Mouse (Mus musculus) ES-E14 (cell line): ENCODE measurements around the gene Pla2g4a.

Experiments used
- CHD2 ChIP-seq: IDR thresholded peaks from 2 replicates; pipeline ENCODE4 v1.6.1; 2014; ENCODE audit warnings: mild to moderate bottlenecking, low read depth, low read length, inconsistent platforms
- HCFC1 ChIP-seq: IDR thresholded peaks from 2 replicates; pipeline ENCODE4 v1.6.1; 2012; ENCODE audit warnings: low read length, inconsistent platforms, borderline replicate concordance; ENCODE audit not compliant: insufficient read depth
- ZC3H11A ChIP-seq: IDR thresholded peaks from 2 replicates; pipeline ENCODE4 v1.6.1; 2012; ENCODE audit warnings: low read depth, mild to moderate bottlenecking, inconsistent platforms, low read length, borderline replicate concordance

DNA sequence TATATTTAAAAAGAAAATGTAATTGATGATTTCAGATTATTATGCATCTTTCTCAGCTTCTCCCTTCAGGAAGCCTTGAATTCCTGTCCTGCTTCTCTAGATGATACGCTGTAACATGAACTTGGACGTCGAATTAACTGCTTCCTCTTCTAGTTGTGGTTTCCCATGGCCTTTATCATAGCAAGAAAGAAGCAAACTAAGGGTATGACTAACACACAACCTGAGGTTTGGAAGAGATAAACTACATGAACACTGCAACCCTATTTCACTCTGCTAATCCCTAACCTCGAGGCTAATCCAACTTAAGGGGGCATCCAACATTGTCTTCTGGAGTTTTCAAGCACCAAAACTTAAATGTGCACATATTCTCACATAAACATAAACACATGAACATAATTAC, 23.3 kb downstream of the Pla2g4a start:
- TF ChIP-seq CHD2 (no peak), HCFC1 (no peak), ZC3H11A (no peak)
